9 mouse cellular contexts compared by ENCODE assay signal in genomic region chr6:38345796-38346195, GRCm38 (mm10). TPM values are rescaled to one million over a fixed set of nuclear protein-coding genes. Genes with fewer than 3 reads are reported as not detected.
DNase-seq lines count a peak whose midpoint lies in the region; ATAC-seq lines count a peak whose summit lies in the region.
"Had no signal": no experiment of that assay in that cellular context is flagged by ENCODE, and none has a peak within 500 bp of the region (broad histone marks: within the 10 kb centered on the region; RNA-seq: fewer than 3 reads in every experiment).

No protein-coding gene starts in this region.

- peak; percentile 61 to 64 for DNase-seq in adrenal gland, adult 18-20 months (ENCODE audit: low spot score in 2 of 2)
- DNase-seq in retina, embryonic 14.5 days (ENCODE audit: low spot score), result no peak
- DNase-seq in left cerebral cortex, postnatal 14 days (ENCODE audit: low spot score in 2 of 2), result no peak
- DNase-seq in hindbrain, embryonic 14.5 days (ENCODE audit: low spot score), result no peak

- H3K27me3 ChIP-seq in heart, embryonic 12.5 days (replicated peaks), result no peaks in the 10 kb centered on the region
- H3K27me3 ChIP-seq in liver, embryonic 16.5 days (ENCODE audit: control insufficient read depth, insufficient read depth, low read depth, low read length), result no peaks in the 10 kb centered on the region
- H3K27me3 ChIP-seq in stomach, embryonic 14.5 days (ENCODE audit: control insufficient read depth, insufficient read depth, low read length), result no peaks in the 10 kb centered on the region; the same call in 1 of the 2 replicates
- no peaks in the 10 kb centered on the region; the same call in 1 of the 2 replicates for H3K27me3 ChIP-seq in hindbrain, embryonic 14.5 days (ENCODE audit: control insufficient read depth, insufficient read depth, low read length)

- H3K4me2 ChIP-seq in heart, embryonic 12.5 days, result peak overlapping the region; percentile 30
- H3K4me2 ChIP-seq in liver, embryonic 16.5 days (ENCODE audit: low read depth, low read length), result peak overlapping the region; percentile 72
- no peak overlapping the region for H3K4me2 ChIP-seq in stomach, embryonic 14.5 days (replicated peaks; ENCODE audit: low read depth, low read length)
- H3K4me2 ChIP-seq in hindbrain, embryonic 14.5 days (replicated peaks), result no peak overlapping the region
- H3K4me2 ChIP-seq: embryonic facial prominence, embryonic 12.5 days had no signal

- ATAC-seq in CD4-positive, CD25-positive, alpha-beta regulatory T cell, adult 4 months, result peak; percentile 66
- peak; percentile 86 for ATAC-seq in heart, embryonic 12.5 days (ENCODE audit: insufficient number of reproducible peaks, low FRiP score)
- peak; percentile 72 for ATAC-seq in liver, embryonic 16.5 days (ENCODE audit: low read depth)
- peak; percentile 71; the same call in 1 of the 2 replicates for ATAC-seq in stomach, embryonic 14.5 days (ENCODE audit: insufficient number of reproducible peaks, insufficient read depth, low FRiP score, low read depth)
- ATAC-seq in hindbrain, embryonic 14.5 days (ENCODE audit: low FRiP score), result no peak

- no peak overlapping the region for H3K9ac ChIP-seq in heart, embryonic 12.5 days
- peak overlapping the region; percentile 70 for H3K9ac ChIP-seq in liver, embryonic 16.5 days (ENCODE audit: low read depth, low read length)
- H3K9ac ChIP-seq in stomach, embryonic 14.5 days (replicated peaks; ENCODE audit: low read depth, low read length), result no peak overlapping the region
- H3K9ac ChIP-seq in hindbrain, embryonic 14.5 days, result no peak overlapping the region
- H3K9ac ChIP-seq: embryonic facial prominence, embryonic 12.5 days had no signal

- H3K27ac ChIP-seq in heart, embryonic 12.5 days (ENCODE audit: poor library complexity, severe bottlenecking), result peak overlapping the region; percentile 41; the same call in 1 of the 2 replicates
- peak overlapping the region; percentile 93 for H3K27ac ChIP-seq in liver, embryonic 16.5 days (ENCODE audit: low read length)
- no peak overlapping the region for H3K27ac ChIP-seq in stomach, embryonic 14.5 days (ENCODE audit: low read length)
- H3K27ac ChIP-seq in hindbrain, embryonic 14.5 days, result no peak overlapping the region
- H3K27ac ChIP-seq: embryonic facial prominence, embryonic 12.5 days had no signal

- intact Hi-C loops in left cerebral cortex, postnatal 14 days (cut with DNase I), result no loop called here

- 20% methylated on average over 7 of the region's 7 CpGs for WGBS in heart, embryonic 12.5 days
- WGBS in liver, embryonic 16.5 days (ENCODE audit: insufficient replicate concordance), result 10% methylated on average over 7 of the region's 7 CpGs
- WGBS in stomach, embryonic 14.5 days, result 46% methylated on average over 7 of the region's 7 CpGs
- 62% methylated on average over 7 of the region's 7 CpGs for WGBS in hindbrain, embryonic 14.5 days

- H3K36me3 ChIP-seq in heart, embryonic 12.5 days, result no peaks in the 10 kb centered on the region
- H3K36me3 ChIP-seq in liver, embryonic 16.5 days (ENCODE audit: control insufficient read depth, insufficient read depth), result peaks cover 3% of the 10 kb centered on the region
- H3K36me3 ChIP-seq in stomach, embryonic 14.5 days (ENCODE audit: control insufficient read depth, insufficient read depth, low read length), result no peaks in the 10 kb centered on the region
- no peaks in the 10 kb centered on the region for H3K36me3 ChIP-seq in hindbrain, embryonic 14.5 days (replicated peaks; ENCODE audit: control insufficient read depth, insufficient read depth)
- H3K36me3 ChIP-seq: embryonic facial prominence, embryonic 12.5 days had no signal

- H3K9me3 ChIP-seq in heart, embryonic 12.5 days (replicated peaks), result no peaks in the 10 kb centered on the region
- no peaks in the 10 kb centered on the region for H3K9me3 ChIP-seq in liver, embryonic 16.5 days (replicated peaks; ENCODE audit: control insufficient read depth, low read length)
- no peaks in the 10 kb centered on the region for H3K9me3 ChIP-seq in stomach, embryonic 14.5 days (ENCODE audit: control insufficient read depth, low read depth, low read length)
- H3K9me3 ChIP-seq in hindbrain, embryonic 14.5 days (ENCODE audit: control insufficient read depth, low read length), result no peaks in the 10 kb centered on the region
- H3K9me3 ChIP-seq: embryonic facial prominence, embryonic 12.5 days had no signal

- no peak overlapping the region for H3K4me3 ChIP-seq in heart, embryonic 12.5 days
- H3K4me3 ChIP-seq in liver, embryonic 16.5 days (ENCODE audit: low read depth, low read length), result peak overlapping the region; percentile 54
- no peak overlapping the region for H3K4me3 ChIP-seq in stomach, embryonic 14.5 days (ENCODE audit: low read depth, low read length)
- no peak overlapping the region for H3K4me3 ChIP-seq in hindbrain, embryonic 14.5 days (replicated peaks; ENCODE audit: low read length)
- H3K4me3 ChIP-seq: embryonic facial prominence, embryonic 12.5 days had no signal

- peaks cover 26% of the 10 kb centered on the region for H3K4me1 ChIP-seq in heart, embryonic 12.5 days (replicated peaks)
- H3K4me1 ChIP-seq in liver, embryonic 16.5 days (ENCODE audit: control insufficient read depth, low read depth, low read length), result peaks cover 78% of the 10 kb centered on the region
- H3K4me1 ChIP-seq in stomach, embryonic 14.5 days (ENCODE audit: control insufficient read depth, insufficient read depth, low read length), result no peaks in the 10 kb centered on the region
- no peaks in the 10 kb centered on the region for H3K4me1 ChIP-seq in hindbrain, embryonic 14.5 days (replicated peaks; ENCODE audit: control insufficient read depth, insufficient read depth, low read length)
- H3K4me1 ChIP-seq: embryonic facial prominence, embryonic 12.5 days had no signal

RNA-seq across cellular contexts. Expression of gene Zc3hav1, which starts 8.6 kb away (rescaled TPM):
- polyA plus RNA-seq in CD4-positive, CD25-positive, alpha-beta regulatory T cell, adult 4 months (2017; shearing (Covaris generic)), result 100 to 1,000 TPM; 189 to 215 TPM
- 10 to 100 TPM; 50.6 to 65.0 TPM for total RNA-seq in adrenal gland, adult 18-20 months (2021)
- 9.3 and 10.1 TPM in 2 replicates for polyA plus RNA-seq in heart, embryonic 12.5 days (2016; fragmentation: Nextera tagmentation; extraction: Ambion mirVana)
- 21.4 and 22.3 TPM in 2 replicates for polyA plus RNA-seq in liver, embryonic 16.5 days (2015; fragmentation: Nextera tagmentation; extraction: Ambion mirVana)
- polyA plus RNA-seq in stomach, embryonic 14.5 days (2014; fragmentation: Nextera tagmentation; extraction: Ambion mirVana), result 5.8 and 6.3 TPM in 2 replicates
- total RNA-seq in left cerebral cortex, postnatal 14 days (2021), result 1 to 10 TPM; 2.7 to 2.9 TPM
- 0.98 and 1.5 TPM in 2 replicates for polyA plus RNA-seq in hindbrain, embryonic 14.5 days (2014; fragmentation: Nextera tagmentation; extraction: Ambion mirVana)

RNA-seq across cellular contexts. Expression of gene Ttc26, which starts 35.5 kb away (rescaled TPM):
- polyA plus RNA-seq in CD4-positive, CD25-positive, alpha-beta regulatory T cell, adult 4 months (2017; shearing (Covaris generic)), result not detected
- 1 to 10 TPM; 1.3 to 2.3 TPM for total RNA-seq in adrenal gland, adult 18-20 months (2021)
- polyA plus RNA-seq in heart, embryonic 12.5 days (2016; fragmentation: Nextera tagmentation; extraction: Ambion mirVana), result 3.4 and 3.5 TPM in 2 replicates
- 0.22 and 0.42 TPM in 2 replicates for polyA plus RNA-seq in liver, embryonic 16.5 days (2015; fragmentation: Nextera tagmentation; extraction: Ambion mirVana)
- polyA plus RNA-seq in stomach, embryonic 14.5 days (2014; fragmentation: Nextera tagmentation; extraction: Ambion mirVana), result 6.9 and 9.2 TPM in 2 replicates
- 10 to 100 TPM in 1 of 2 experiments, 1 to 10 TPM in 1; 8.6 to 10.6 TPM for total RNA-seq in left cerebral cortex, postnatal 14 days (2021)
- polyA plus RNA-seq in hindbrain, embryonic 14.5 days (2014; fragmentation: Nextera tagmentation; extraction: Ambion mirVana), result 4.1 and 5.9 TPM in 2 replicates

RNA-seq across cellular contexts. Expression of gene Zc3hav1l, which starts 46.7 kb away (rescaled TPM):
- polyA plus RNA-seq in CD4-positive, CD25-positive, alpha-beta regulatory T cell, adult 4 months (2017; shearing (Covaris generic)), result under 1 TPM; 0.38 to 0.55 TPM
- 1 to 10 TPM; 2.1 to 2.8 TPM for total RNA-seq in adrenal gland, adult 18-20 months (2021)
- 15.6 and 16.5 TPM in 2 replicates for polyA plus RNA-seq in heart, embryonic 12.5 days (2016; fragmentation: Nextera tagmentation; extraction: Ambion mirVana)
- polyA plus RNA-seq in liver, embryonic 16.5 days (2015; fragmentation: Nextera tagmentation; extraction: Ambion mirVana), result 1.1 and 1.4 TPM in 2 replicates
- polyA plus RNA-seq in stomach, embryonic 14.5 days (2014; fragmentation: Nextera tagmentation; extraction: Ambion mirVana), result 13.3 and 14.8 TPM in 2 replicates
- total RNA-seq in left cerebral cortex, postnatal 14 days (2021), result 1 to 10 TPM; 2.4 to 2.6 TPM
- polyA plus RNA-seq in hindbrain, embryonic 14.5 days (2014; fragmentation: Nextera tagmentation; extraction: Ambion mirVana), result 8.9 and 9.3 TPM in 2 replicates

Comparison
In these comparisons a context has a peak if more than half of its experiments do, and no peak if none do; other contexts are left out.
1. DNase-seq: peak in adrenal gland, adult 18-20 months (2 of 2); none in retina, embryonic 14.5 days (single experiment), left cerebral cortex, postnatal 14 days (0 of 2) and hindbrain, embryonic 14.5 days (single experiment).
2. H3K27ac ChIP-seq: peak in heart, embryonic 12.5 days (single experiment) and liver, embryonic 16.5 days (single experiment); none in stomach, embryonic 14.5 days (single experiment) and hindbrain, embryonic 14.5 days (single experiment).
3. H3K4me2 ChIP-seq: peak in heart, embryonic 12.5 days (single experiment) and liver, embryonic 16.5 days (single experiment); none in stomach, embryonic 14.5 days (single experiment) and hindbrain, embryonic 14.5 days (single experiment).